Mouse (Mus musculus) lung, adult 2 months (tissue): ENCODE results near the gene Efna4.

Source experiments
- CTCF ChIP-seq: fragments of 200-500 bp; IDR thresholded peaks from 2 replicates; pipeline ENCODE4 v1.5.1; 2011; ENCODE audit warnings: mild to moderate bottlenecking, low read length, control low read depth; ENCODE audit not compliant: insufficient read depth
- POLR2A ChIP-seq: fragments of 200-500 bp; IDR thresholded peaks from 2 replicates; pipeline ENCODE4 v1.6.1; 2011; ENCODE audit warnings: low read depth, mild to moderate bottlenecking, control low read depth, low read length, borderline replicate concordance; ENCODE audit errors: extremely low read depth

DNA sequence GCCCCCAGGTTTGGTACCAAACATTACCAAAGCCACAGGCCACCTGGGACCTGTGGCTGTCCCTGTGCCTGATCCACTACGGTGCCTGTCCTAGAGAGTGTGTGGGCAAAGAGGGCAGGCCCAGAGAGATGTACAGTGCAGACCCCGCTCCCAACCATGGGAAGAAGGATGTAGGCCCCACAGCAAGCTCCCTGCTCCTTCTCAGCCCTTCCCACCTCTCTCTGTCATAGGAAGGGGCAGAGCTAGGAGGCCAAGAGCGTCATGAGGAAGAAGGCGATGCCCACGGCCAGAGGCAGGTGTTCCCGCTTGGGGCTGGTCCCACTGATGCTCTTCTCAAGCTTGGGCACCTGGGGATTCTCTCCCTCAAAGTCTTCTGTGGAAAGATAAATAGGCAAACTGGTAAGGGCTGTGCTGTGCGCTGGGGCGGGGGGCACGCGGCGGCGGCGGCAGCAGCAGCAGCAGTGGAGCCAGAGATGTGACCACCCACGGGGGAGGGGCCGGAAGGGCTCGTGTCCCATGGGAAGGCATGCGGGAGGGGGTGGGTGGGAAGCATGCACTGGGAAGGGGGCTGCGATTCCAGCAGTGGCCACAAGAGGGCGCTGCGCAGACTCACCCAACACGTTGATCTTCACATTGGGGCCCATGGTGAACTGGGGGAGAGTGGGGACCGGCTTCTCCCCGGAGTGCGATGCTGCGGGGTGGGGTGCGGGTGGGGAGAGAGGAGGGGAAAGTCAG lies 22.5 kb downstream of the Efna4 start:
- TF ChIP-seq POLR2A (peak; percentile 32; the same call in 1 of the 2 replicates), CTCF (peak; percentile 89)
